Mouse (Mus musculus): ENCODE measurements around the gene Ccdc69. TPM values are rescaled to one million over a fixed set of nuclear protein-coding genes. Genes with fewer than 3 reads are reported as not detected.
A peak's percentile ranks its signal among the peaks of the same experiment; 100 is the strongest.

Gene Ccdc69
- polyA plus RNA-seq, 1 experiment from 2014 or later: 3.7 TPM

- peak; percentile 81 for ATAC-seq (ENCODE audit: insufficient read depth, low FRiP score)
- H3K9me3 ChIP-seq (replicated peaks; ENCODE audit: control insufficient read depth, low read length): no peaks in the 10 kb centered on the region
- H3K9ac ChIP-seq (ENCODE audit: low read length): peak overlapping the region; percentile 52
- no peaks in the 10 kb centered on the region for H3K27me3 ChIP-seq (ENCODE audit: control insufficient read depth, insufficient read depth, low read length)
- H3K36me3 ChIP-seq (ENCODE audit: control insufficient read depth, insufficient read depth, low read length): peaks cover 7% of the 10 kb centered on the region; the same call in 1 of the 2 replicates
- H3K4me1 ChIP-seq (ENCODE audit: control insufficient read depth, insufficient read depth, low read length): peaks cover 77% of the 10 kb centered on the region
- peak overlapping the region; percentile 19 for H3K4me3 ChIP-seq (replicated peaks; ENCODE audit: low read length)
- H3K4me2 ChIP-seq (ENCODE audit: low read depth, low read length): peak overlapping the region; percentile 46
- 3% methylated on average over 10 of the region's 10 CpGs for WGBS
- H3K27ac ChIP-seq (ENCODE audit: low read length): peak overlapping the region; percentile 96
Measured at GRCm38 (mm10) chr11:55023049-55023564, 54.8 kb downstream of the Ccdc69 start.

GRCm38 (mm10) chr11:55022508-55022907, 55.4 kb downstream of the Ccdc69 start:
- peak overlapping the region; percentile 52 for H3K9ac ChIP-seq (ENCODE audit: low read length)
- H3K4me2 ChIP-seq (ENCODE audit: low read depth, low read length): peak overlapping the region; percentile 46
- ATAC-seq (ENCODE audit: insufficient read depth, low FRiP score): peak; percentile 5; the same call in 1 of the 2 replicates
- H3K4me1 ChIP-seq (ENCODE audit: control insufficient read depth, insufficient read depth, low read length): peaks cover 76% of the 10 kb centered on the region
- H3K27me3 ChIP-seq (ENCODE audit: control insufficient read depth, insufficient read depth, low read length): no peaks in the 10 kb centered on the region
- peak overlapping the region; percentile 19; the same call in 1 of the 2 replicates for H3K4me3 ChIP-seq (replicated peaks; ENCODE audit: low read length)
- H3K9me3 ChIP-seq (replicated peaks; ENCODE audit: control insufficient read depth, low read length): no peaks in the 10 kb centered on the region
- H3K27ac ChIP-seq (ENCODE audit: low read length): peak overlapping the region; percentile 96
- 32% methylated on average over 5 of the region's 5 CpGs for WGBS
- peaks cover 7% of the 10 kb centered on the region; the same call in 1 of the 2 replicates for H3K36me3 ChIP-seq (ENCODE audit: control insufficient read depth, insufficient read depth, low read length)

GRCm38 (mm10) chr11:55021859-55022258, 56.1 kb downstream of the Ccdc69 start:
- ATAC-seq (ENCODE audit: insufficient read depth, low FRiP score): no peak
- Histone ChIP-seq H3K36me3 (ENCODE audit: control insufficient read depth, insufficient read depth, low read length) (peaks cover 7% of the 10 kb centered on the region; the same call in 1 of the 2 replicates), H3K9ac (ENCODE audit: low read length) (peak overlapping the region; percentile 52), H3K27ac (ENCODE audit: low read length) (peak overlapping the region; percentile 96), H3K9me3 (replicated peaks; ENCODE audit: control insufficient read depth, low read length) (no peaks in the 10 kb centered on the region), H3K4me3 (replicated peaks; ENCODE audit: low read length) (no peak overlapping the region; the same call in 1 of the 2 replicates), H3K4me1 (ENCODE audit: control insufficient read depth, insufficient read depth, low read length) (peaks cover 70% of the 10 kb centered on the region), H3K4me2 (ENCODE audit: low read depth, low read length) (peak overlapping the region; percentile 46), H3K27me3 (ENCODE audit: control insufficient read depth, insufficient read depth, low read length) (no peaks in the 10 kb centered on the region)
- 30% methylated on average over 6 of the region's 6 CpGs for WGBS

- no peaks in the 10 kb centered on the region for H3K9me3 ChIP-seq (replicated peaks; ENCODE audit: control insufficient read depth, low read length)
- peak overlapping the region; percentile 40; the same call in 1 of the 2 replicates for H3K9ac ChIP-seq (ENCODE audit: low read length)
- H3K27ac ChIP-seq (ENCODE audit: low read length): peak overlapping the region; percentile 96
- H3K36me3 ChIP-seq (ENCODE audit: control insufficient read depth, insufficient read depth, low read length): peaks cover 7% of the 10 kb centered on the region; the same call in 1 of the 2 replicates
- no peak overlapping the region for H3K4me3 ChIP-seq (replicated peaks; ENCODE audit: low read length)
- no peaks in the 10 kb centered on the region for H3K27me3 ChIP-seq (ENCODE audit: control insufficient read depth, insufficient read depth, low read length)
- peaks cover 66% of the 10 kb centered on the region for H3K4me1 ChIP-seq (ENCODE audit: control insufficient read depth, insufficient read depth, low read length)
- peak overlapping the region; percentile 46; the same call in 1 of the 2 replicates for H3K4me2 ChIP-seq (ENCODE audit: low read depth, low read length)
- ATAC-seq (ENCODE audit: insufficient read depth, low FRiP score): no peak
Measured at GRCm38 (mm10) chr11:55021458-55021857, 56.5 kb downstream of the Ccdc69 start.

GRCm38 (mm10) chr11:55019711-55020110, 58.2 kb downstream of the Ccdc69 start:
- 87% methylated on average over 2 of the region's 2 CpGs for WGBS
- Histone ChIP-seq H3K4me1 (ENCODE audit: control insufficient read depth, insufficient read depth, low read length) (peaks cover 49% of the 10 kb centered on the region), H3K27ac (ENCODE audit: low read length) (no peak overlapping the region), H3K9me3 (replicated peaks; ENCODE audit: control insufficient read depth, low read length) (no peaks in the 10 kb centered on the region), H3K27me3 (ENCODE audit: control insufficient read depth, insufficient read depth, low read length) (no peaks in the 10 kb centered on the region), H3K4me3 (replicated peaks; ENCODE audit: low read length) (no peak overlapping the region), H3K36me3 (ENCODE audit: control insufficient read depth, insufficient read depth, low read length) (peaks cover 7% of the 10 kb centered on the region; the same call in 1 of the 2 replicates), H3K9ac (ENCODE audit: low read length) (no peak overlapping the region), H3K4me2 (ENCODE audit: low read depth, low read length) (no peak overlapping the region)
- ATAC-seq (ENCODE audit: insufficient read depth, low FRiP score): no peak

GRCm38 (mm10) chr11:55018034-55018433, 59.9 kb downstream of the Ccdc69 start:
- Histone ChIP-seq H3K9ac (ENCODE audit: low read length) (no peak overlapping the region), H3K27me3 (ENCODE audit: control insufficient read depth, insufficient read depth, low read length) (no peaks in the 10 kb centered on the region), H3K4me2 (ENCODE audit: low read depth, low read length) (no peak overlapping the region), H3K4me1 (ENCODE audit: control insufficient read depth, insufficient read depth, low read length) (peaks cover 34% of the 10 kb centered on the region), H3K27ac (ENCODE audit: low read length) (no peak overlapping the region), H3K4me3 (replicated peaks; ENCODE audit: low read length) (no peak overlapping the region), H3K9me3 (replicated peaks; ENCODE audit: control insufficient read depth, low read length) (no peaks in the 10 kb centered on the region), H3K36me3 (ENCODE audit: control insufficient read depth, insufficient read depth, low read length) (peaks cover 17% of the 10 kb centered on the region; the same call in 1 of the 2 replicates)
- 61% methylated on average over 6 of the region's 6 CpGs for WGBS
- ATAC-seq (ENCODE audit: insufficient read depth, low FRiP score): no peak

- no peaks in the 10 kb centered on the region for H3K27me3 ChIP-seq (ENCODE audit: control insufficient read depth, insufficient read depth, low read length)
- WGBS: 83% methylated on average over 2 of the region's 2 CpGs
- ATAC-seq (ENCODE audit: insufficient read depth, low FRiP score): no peak
- H3K4me2 ChIP-seq (ENCODE audit: low read depth, low read length): no peak overlapping the region
- H3K9me3 ChIP-seq (replicated peaks; ENCODE audit: control insufficient read depth, low read length): no peaks in the 10 kb centered on the region
- H3K27ac ChIP-seq (ENCODE audit: low read length): no peak overlapping the region
- H3K36me3 ChIP-seq (ENCODE audit: control insufficient read depth, insufficient read depth, low read length): peaks cover 17% of the 10 kb centered on the region; the same call in 1 of the 2 replicates
- no peak overlapping the region for H3K9ac ChIP-seq (ENCODE audit: low read length)
- H3K4me3 ChIP-seq (replicated peaks; ENCODE audit: low read length): no peak overlapping the region
- peaks cover 26% of the 10 kb centered on the region for H3K4me1 ChIP-seq (ENCODE audit: control insufficient read depth, insufficient read depth, low read length)
Measured at GRCm38 (mm10) chr11:55017201-55017600, 60.7 kb downstream of the Ccdc69 start.

- ATAC-seq (ENCODE audit: insufficient read depth, low FRiP score): no peak
- Histone ChIP-seq H3K9me3 (replicated peaks; ENCODE audit: control insufficient read depth, low read length) (no peaks in the 10 kb centered on the region), H3K27ac (ENCODE audit: low read length) (no peak overlapping the region), H3K27me3 (ENCODE audit: control insufficient read depth, insufficient read depth, low read length) (no peaks in the 10 kb centered on the region), H3K4me1 (ENCODE audit: control insufficient read depth, insufficient read depth, low read length) (peaks cover 21% of the 10 kb centered on the region), H3K4me2 (ENCODE audit: low read depth, low read length) (no peak overlapping the region), H3K9ac (ENCODE audit: low read length) (no peak overlapping the region), H3K4me3 (replicated peaks; ENCODE audit: low read length) (no peak overlapping the region), H3K36me3 (ENCODE audit: control insufficient read depth, insufficient read depth, low read length) (peaks cover 17% of the 10 kb centered on the region; the same call in 1 of the 2 replicates)
- 87% methylated on average over 1 of the region's 1 CpGs for WGBS
Measured at GRCm38 (mm10) chr11:55016758-55017157, 61.2 kb downstream of the Ccdc69 start.

- no peak overlapping the region for H3K9ac ChIP-seq (ENCODE audit: low read length)
- no peaks in the 10 kb centered on the region for H3K9me3 ChIP-seq (replicated peaks; ENCODE audit: control insufficient read depth, low read length)
- H3K4me1 ChIP-seq (ENCODE audit: control insufficient read depth, insufficient read depth, low read length): peaks cover 12% of the 10 kb centered on the region; the same call in 1 of the 2 replicates
- no peaks in the 10 kb centered on the region for H3K27me3 ChIP-seq (ENCODE audit: control insufficient read depth, insufficient read depth, low read length)
- peaks cover 19% of the 10 kb centered on the region for H3K36me3 ChIP-seq (ENCODE audit: control insufficient read depth, insufficient read depth, low read length)
- no peak overlapping the region for H3K4me3 ChIP-seq (replicated peaks; ENCODE audit: low read length)
- H3K27ac ChIP-seq (ENCODE audit: low read length): no peak overlapping the region
- ATAC-seq (ENCODE audit: insufficient read depth, low FRiP score): peak; percentile 30; the same call in 1 of the 2 replicates
- WGBS: 68% methylated on average over 9 of the region's 9 CpGs
- no peak overlapping the region for H3K4me2 ChIP-seq (ENCODE audit: low read depth, low read length)
Measured at GRCm38 (mm10) chr11:55015831-55016241, 62.1 kb downstream of the Ccdc69 start.
